Mouse (Mus musculus) hematopoietic stem cell, adult 5-6 weeks (primary cell): ENCODE results near the gene Hc. TPM values are rescaled to one million over a fixed set of nuclear protein-coding genes. Genes with fewer than 3 reads are reported as not detected.

Experiments used
- ATAC-seq, 2 experiments: fragments of 125-278 bp in 1 of 2; replicated peaks in 1 of 2; 2 replicates each; pipeline ENCODE4 v1.8.0; 2016 to 2017; ENCODE audit warnings: inconsistent platforms in 2 of 2, mild to moderate bottlenecking in 2 of 2, moderate number of reproducible peaks in 2 of 2, low read depth in 1 of 2, moderate TSS enrichment in 1 of 2; ENCODE audit not compliant: low FRiP score in 2 of 2, poor library complexity in 2 of 2, severe bottlenecking in 2 of 2, insufficient read depth in 1 of 2, low TSS enrichment in 1 of 2
- total RNA-seq: library from RNA; stranded (forward); fragments of 172-1452, 232-1000 nt; gene quantifications from 2 replicates; pipeline ENCODE4 v1.2.3, GENCODE M21; 2017

The Hc gene
- total RNA-seq, 1 experiment from 2014 or later = not detected

GRCm38 (mm10) chr2:35066525-35067082 lies 5.4 kb upstream of the Hc start:
- ATAC-seq = no peak

GRCm38 (mm10) chr2:35063333-35064030 lies 2.2 kb upstream of the Hc start:
- ATAC-seq = no peak

GRCm38 (mm10) chr2:35060897-35061296 lies 341 bp downstream of the Hc start:
- 0 out of 4 replicates have a peak, but pooled peaks of 1 of the 2 experiments have one; percentile 27 for ATAC-seq

- no peak for ATAC-seq
These were observed 982 bp downstream of the Hc start for GRCm38 (mm10) chr2:35060256-35060655.

GRCm38 (mm10) chr2:35058325-35058724 lies 2.9 kb downstream of the Hc start:
- no peak for ATAC-seq

GRCm38 (mm10) chr2:35057243-35057642 lies 4.0 kb downstream of the Hc start:
- ATAC-seq = no peak

GRCm38 (mm10) chr2:35048851-35049250 lies 12.4 kb downstream of the Hc start:
- ATAC-seq = peak in 1 of 2 experiments; percentile 56; a peak in 1 of 4 replicates

GRCm38 (mm10) chr2:35044956-35045355 lies 16.3 kb downstream of the Hc start:
- peak; percentile 77 to 82 for ATAC-seq

GRCm38 (mm10) chr2:35038580-35039375 lies 22.5 kb downstream of the Hc start:
- no peak for ATAC-seq

- ATAC-seq = no peak
These were observed 36.5 kb downstream of the Hc start for GRCm38 (mm10) chr2:35024646-35025154.

- no peak for ATAC-seq
These were observed 39.4 kb downstream of the Hc start for GRCm38 (mm10) chr2:35021806-35022205.

GRCm38 (mm10) chr2:35015861-35016260 lies 45.4 kb downstream of the Hc start:
- no peak for ATAC-seq

- ATAC-seq = no peak
These were observed 49.6 kb downstream of the Hc start for GRCm38 (mm10) chr2:35011649-35012048.

- no peak for ATAC-seq
These were observed 62.3 kb downstream of the Hc start for GRCm38 (mm10) chr2:34998956-34999355.

GRCm38 (mm10) chr2:34996506-34996905 lies 64.7 kb downstream of the Hc start:
- ATAC-seq = no peak

GRCm38 (mm10) chr2:34993696-34994356 lies 67.4 kb downstream of the Hc start:
- no peak for ATAC-seq
